Mouse (Mus musculus): ENCODE results near the gene Wipf2.

Wipf2 gene

DNA sequence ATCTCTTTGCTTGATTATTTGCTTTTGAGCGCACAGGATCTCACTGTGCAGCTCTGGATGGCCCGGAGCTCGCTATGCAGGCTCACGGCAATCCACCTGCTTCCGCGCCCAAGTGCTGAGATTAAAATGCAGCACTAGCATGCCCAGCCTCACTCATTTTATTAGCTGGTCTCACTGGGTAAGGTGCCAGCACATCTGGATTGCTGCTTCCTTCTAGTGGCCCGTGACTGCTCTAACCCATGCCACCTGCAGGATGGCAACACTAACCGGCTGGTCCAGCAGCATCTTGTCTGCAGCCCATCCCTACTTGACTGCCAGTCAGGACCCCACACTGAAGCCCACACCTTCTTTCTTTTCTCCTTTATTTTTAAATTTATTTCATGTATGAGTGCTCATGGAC lies 9.3 kb upstream of the Wipf2 start:
- no peak for DNase-seq (ENCODE audit: low spot score)

DNA sequence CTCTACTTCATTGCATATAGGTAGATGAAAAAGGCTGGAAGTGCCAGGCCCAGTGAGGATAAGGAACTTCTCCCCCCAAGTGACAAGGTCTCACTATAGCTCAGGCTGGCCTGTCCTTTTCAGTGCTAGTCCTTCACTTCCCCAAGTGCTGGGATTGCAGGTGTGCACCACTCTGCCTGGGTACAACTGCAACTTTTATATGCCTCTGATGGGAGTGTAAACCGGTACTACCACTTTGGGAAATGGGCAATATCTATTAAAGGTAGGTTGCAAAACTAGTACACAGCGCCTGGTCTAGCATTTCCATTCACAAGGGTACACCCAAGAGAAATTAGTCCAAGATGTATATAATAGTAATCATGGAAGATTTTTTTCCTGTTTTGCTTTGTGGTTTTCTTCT lies 8.8 kb upstream of the Wipf2 start:
- DNase-seq (ENCODE audit: low spot score): no peak

DNA sequence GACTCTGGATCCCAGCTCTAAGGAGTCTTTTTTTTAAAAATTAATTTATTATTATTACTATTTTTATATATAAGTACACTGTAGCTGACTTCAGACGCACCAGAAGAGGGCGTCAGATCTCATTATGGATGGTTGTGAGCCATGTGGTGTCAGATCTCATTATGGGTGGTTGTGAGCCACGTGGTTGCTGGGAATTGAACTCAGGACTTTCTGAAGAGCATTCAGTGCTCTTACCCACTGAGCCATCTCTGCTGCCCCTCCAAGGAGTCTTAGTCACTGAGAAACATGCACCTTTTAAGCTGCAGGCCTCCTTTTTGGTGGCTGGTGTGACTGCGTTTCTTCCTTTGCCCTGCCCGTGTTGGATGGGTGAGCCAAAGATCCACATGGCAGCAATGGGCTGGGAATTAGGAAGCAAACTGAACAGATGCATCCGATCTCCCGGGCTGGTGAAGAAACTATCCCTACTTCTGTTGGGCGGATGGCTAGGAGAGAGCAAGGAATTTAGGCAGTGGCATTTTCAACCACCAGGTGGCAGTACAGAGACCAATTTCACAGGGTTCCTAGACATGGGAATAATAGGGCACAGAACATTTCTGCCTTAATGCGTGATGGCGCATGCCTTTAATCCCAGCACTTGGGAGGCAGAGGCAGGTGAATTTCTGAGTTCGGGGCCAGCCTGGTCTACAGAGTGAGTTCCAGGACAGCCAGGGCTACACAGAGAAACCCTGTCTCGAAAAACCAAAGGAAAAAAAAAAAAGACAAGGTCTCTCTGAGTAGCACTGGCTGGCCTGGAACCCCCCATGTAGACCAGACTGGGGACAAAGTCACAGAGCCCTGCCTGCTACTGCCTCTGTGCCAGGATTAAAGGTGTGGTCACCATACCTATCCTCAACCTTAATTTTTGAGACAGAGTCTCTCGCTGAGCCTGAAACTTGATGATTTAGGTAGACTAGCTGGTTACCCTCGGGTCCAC lies 4.4 kb upstream of the Wipf2 start:
- DNase-seq (ENCODE audit: low spot score): peak; percentile 94

DNA sequence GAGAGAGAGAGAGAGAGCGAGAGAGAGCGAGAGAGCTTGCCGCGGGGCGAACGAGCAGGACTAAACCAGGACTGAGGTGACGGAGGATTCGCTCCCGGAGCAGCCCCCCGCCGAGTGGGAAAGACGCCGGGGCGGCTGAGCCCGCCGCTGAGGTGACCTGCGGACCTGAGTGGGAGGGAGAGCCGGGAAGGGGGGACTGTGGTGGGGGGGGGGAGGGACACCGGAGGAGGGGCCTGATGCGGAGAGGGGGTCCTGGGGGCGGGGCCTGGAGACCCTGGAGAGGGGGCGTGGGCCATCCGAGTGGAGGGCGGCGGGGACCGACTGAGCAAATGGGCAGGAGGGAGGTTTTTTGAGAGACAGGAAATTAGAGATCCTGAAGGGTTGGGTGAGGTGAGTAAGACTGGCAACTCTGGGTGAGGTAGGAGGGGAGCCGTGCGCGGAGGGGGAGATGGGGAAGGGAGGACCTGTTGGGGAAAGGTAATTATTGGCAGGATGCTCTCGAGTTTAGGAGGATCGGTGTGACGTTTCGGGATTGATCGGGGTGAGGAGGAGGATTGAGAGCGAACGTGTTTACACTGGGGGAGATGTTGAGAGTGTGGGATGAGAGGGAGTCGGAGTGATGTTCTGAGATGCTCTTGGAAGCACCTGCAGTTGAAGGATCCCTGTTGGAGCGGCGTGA lies 452 bp downstream of the Wipf2 start:
- peak; percentile 83 for DNase-seq (ENCODE audit: low spot score)

DNA sequence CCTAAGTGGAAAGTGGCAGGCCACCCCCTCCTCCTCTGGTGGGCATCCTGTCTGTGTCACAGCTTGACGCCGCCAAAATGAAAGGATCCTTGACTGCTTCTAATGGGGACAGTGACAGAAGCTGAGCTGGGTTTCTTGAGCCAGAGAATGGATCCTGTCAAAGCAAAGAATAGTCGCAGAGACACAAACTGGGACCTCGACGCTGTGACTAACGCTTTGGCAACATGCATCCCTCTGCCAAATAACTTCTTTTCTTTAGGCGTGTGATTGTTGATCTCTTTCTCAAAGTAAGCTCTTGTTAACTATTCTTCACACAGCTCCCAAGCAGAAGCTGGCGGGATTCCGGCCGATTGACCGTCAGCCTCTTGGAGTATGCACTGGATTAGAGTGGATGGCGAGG lies 3.9 kb downstream of the Wipf2 start:
- no peak for DNase-seq (ENCODE audit: low spot score)

DNA sequence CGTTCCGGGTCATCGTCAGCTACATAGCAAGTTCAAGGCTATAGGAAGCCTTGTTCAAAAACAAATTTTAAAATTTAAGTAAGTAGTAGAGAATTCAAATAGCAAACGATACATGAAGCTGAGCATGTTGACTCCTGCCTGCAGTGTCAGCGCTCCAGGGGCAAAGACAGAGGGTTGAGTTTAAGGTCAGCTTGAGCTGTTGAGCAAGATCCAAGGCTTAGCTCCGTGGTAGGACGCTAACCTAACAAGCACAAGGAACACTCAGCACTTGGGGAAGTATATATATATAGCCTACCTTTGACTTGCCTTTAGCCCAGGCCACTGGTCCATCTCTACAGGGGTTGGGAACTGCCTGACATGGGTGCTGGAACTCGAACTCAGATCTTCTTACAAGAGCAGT lies 6.5 kb downstream of the Wipf2 start:
- no peak for DNase-seq (ENCODE audit: low spot score)

DNA sequence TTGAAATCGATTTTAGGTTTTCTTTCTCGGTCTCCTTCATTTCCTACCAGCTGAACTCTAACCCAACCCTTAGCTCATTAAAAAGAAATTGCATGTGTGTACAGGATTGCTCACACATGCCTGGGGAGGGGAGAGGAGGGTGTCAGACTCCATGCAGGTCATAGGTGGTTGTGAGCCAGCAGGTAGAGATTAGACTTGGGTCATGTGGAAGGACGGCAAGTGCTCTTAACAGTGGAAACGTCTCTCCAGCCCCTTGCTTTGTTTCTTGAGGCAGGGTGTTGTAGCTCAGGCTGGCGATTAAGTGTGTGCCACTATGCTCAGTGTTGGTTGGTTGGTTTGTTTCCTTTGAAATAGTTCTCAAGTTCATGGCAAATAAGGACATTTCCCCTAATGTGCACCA lies 7.4 kb downstream of the Wipf2 start:
- no peak for DNase-seq (ENCODE audit: low spot score)

DNA sequence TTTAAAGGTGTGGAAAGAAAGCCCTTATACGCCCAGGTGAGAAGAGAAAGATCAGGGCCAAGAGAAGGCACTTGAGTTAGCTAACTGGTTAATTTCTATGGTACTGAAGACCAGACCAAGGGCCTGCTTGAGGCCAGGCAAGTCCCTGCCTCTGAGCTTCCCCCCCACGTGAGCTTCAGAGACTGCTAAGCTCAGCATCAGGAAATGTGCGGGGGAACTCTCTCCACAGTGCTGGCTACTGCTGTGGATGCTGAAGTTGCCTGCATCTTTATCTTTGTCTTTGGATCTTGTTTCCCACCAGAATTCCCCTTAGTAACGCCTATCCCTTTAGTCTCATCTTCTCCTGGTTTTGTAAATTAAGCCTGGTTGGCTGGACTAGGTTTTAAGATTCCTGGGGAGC lies 8.0 kb downstream of the Wipf2 start:
- DNase-seq (ENCODE audit: low spot score): no peak

DNA sequence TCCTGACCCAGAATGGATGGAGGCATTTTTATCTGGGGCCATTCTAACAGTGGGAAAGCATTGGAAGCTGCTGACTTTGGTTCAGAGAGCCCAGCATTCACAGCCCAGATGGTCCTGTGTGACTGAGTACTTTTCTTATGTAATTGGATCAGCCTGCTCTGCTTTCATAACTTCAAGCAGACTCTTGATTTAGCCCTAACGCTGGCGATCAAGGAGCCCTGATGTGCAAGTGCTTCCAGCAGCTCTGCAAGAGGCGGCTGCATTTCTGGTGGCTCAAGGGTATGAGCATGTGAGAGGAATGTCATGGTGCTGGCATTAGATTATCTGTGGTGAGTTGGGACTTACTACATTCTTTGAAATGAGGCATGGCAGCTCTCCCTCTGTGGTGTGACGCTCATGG lies 8.6 kb downstream of the Wipf2 start:
- DNase-seq (ENCODE audit: low spot score): no peak

DNA sequence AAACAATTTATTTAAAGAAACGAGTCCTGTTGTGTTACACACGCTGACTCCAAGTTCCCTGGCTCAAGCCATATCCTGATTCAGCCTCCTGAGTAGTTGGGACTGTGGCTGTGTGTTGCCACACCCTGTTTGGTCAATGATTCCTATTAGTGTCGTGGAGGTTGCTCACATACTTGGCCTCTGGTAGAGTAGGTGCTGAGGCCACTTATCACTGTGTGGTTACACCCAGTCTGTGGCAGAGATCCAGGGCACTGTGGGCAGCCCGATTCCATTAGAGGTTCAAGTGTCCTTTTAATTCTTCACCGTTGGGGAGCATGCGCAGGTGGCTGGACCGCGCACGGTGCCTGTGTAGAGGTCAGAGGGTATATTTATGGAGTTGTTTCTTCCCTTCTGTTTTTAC lies 10.5 kb downstream of the Wipf2 start:
- DNase-seq (ENCODE audit: low spot score): no peak

DNA sequence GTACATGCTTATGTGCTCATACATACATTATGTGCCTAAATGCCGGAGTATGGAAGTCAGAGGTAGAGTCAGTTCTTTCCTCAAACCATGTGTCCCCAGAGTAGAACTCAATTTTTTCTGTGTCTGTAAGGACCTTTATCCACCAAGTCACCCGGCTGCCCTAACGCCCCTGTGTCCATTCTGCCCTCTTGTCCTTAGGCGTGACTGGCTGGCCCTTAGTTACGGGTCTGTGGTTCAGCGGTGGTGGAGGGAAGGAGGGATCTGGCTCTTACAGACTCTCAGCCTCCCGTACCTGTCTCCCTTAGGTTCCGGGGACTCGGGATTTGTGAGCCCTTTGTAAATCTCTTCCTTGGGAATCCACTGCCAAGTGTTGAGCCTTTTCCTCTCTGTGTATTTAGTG lies 13.6 kb downstream of the Wipf2 start:
- no peak for DNase-seq (ENCODE audit: low spot score)

DNA sequence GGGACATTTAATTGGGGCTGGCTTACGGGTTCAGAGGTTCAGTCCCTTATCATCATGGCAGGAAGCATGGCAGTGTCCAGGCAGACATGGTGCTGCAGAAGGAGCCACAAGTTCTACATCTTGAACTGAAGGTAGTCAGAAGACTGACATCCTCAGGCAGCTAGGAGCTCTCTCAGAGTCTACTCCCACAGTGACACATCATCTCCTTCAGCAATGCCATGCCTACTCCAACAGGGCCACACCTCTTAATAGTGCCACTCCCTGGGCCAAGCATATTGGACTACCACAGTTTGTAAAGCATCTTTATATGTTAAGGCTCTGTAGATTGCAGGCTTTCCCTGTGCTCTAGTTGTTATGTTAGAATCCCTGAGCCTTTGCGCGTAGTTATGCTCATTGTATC lies 24.3 kb downstream of the Wipf2 start:
- DNase-seq (ENCODE audit: low spot score): no peak

DNA sequence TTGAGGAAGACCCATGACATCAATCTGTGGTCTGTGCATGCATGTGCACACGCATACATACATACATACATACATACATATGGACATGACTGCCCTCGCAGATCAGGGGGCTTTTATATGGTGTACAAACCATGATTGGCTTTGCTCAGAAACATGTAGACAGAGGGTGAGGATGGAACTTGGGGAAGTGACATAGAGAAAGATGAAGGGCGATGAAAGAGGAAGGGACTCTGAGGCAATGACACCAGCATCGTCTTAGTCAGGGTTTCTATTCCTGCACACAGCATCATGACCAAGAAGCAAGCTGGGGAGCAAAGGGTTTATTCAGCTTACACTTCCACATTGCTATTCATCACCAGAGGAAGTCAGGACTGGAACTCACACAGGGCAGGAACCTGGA lies 25.6 kb downstream of the Wipf2 start:
- DNase-seq (ENCODE audit: low spot score): no peak

DNA sequence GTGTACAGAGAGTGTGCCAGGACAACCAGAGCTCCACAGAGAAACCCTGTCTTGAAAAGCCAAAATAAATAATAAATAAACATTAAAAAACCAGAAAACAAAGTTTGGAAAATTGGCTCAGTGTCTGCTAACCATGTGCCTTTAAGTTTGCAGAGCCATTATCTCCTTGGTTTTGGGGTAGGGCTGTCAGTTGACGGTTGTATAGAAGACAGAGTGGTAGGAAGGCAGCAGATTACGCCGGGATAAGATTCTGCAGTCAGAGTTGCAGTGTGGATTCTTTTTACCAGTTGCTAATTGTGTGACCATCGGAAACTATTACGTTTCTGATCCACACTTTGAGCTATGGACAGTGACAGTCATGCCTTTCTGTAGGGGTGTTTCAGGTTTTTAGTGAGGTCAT lies 26.5 kb downstream of the Wipf2 start:
- DNase-seq (ENCODE audit: low spot score): no peak

DNA sequence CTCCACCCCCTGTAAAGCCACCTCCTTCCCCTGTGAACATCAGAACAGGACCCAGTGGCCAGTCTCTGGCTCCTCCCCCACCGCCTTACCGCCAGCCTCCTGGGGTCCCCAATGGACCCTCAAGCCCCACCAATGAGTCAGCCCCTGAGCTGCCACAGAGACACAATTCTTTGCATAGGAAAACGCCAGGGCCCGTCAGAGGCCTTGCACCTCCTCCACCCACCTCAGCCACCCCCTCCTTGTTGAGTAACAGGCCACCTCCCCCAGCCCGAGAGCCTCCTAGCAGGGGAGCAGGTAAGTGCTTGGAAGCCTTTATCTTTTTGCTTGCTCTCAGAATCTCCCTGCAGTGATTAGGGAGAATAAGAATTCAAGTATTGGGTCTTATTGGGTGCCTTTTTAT lies 29.0 kb downstream of the Wipf2 start:
- no peak for DNase-seq (ENCODE audit: low spot score)

DNA sequence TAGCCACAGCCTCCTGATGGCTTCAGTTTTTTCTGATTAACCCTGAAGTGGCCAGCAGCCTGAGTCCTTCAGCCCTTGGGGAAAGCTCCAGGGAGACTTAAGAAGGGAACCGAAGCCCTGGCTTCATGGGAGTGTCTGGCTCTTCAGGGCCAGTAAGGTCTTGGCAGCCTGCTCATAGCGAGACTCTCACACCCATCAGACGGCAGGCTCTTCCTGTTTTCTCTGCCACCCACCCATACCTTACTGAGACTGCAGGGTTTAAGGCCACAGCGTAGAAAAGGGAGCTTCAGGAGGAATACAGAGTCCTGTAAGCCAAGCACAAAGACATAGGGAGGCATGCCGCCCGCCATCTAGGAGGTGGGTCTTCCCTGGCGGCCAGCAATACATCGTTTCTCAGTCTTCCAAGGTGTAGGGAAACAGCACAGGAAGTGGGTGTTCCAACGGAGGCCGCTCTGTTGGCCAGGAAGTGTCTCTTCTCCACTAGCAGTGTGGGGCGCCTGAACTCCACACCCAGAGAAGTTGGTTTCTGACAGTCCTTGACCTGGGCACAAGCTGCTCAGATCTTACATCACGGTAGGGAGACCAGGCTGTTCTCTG lies 37.2 kb downstream of the Wipf2 start:
- DNase-seq (ENCODE audit: low spot score): no peak

DNA sequence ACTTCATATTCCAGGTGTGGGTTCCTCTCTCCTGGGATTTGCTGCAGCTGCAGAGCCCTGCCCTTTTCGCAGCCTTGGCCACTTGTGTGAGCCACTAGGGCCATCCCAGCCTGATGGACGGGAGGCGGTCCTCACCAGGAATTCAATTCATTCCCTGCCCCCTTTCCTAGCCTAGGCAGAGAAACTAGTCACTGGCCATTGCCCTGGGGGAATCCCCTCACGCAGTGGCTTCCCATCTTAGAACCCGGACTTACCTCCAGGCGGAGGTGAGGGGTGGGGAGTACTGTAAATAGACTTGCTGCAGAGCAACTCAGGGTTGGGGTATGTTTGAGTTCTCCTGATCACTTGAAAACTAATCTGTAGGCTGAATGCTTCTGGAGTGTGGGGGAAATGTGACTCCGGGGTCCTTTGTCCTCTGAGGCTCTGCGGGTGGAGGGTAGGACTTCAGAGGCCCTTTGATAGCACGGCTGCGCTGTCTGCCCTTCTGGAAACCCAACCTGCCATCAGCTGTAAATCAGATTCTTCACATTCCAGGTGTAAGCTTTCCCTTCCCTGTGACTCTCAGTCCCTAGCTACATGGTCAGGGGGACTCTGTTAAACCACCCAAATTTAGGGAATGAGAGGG lies 39.3 kb downstream of the Wipf2 start:
- no peak for DNase-seq (ENCODE audit: low spot score)

DNA sequence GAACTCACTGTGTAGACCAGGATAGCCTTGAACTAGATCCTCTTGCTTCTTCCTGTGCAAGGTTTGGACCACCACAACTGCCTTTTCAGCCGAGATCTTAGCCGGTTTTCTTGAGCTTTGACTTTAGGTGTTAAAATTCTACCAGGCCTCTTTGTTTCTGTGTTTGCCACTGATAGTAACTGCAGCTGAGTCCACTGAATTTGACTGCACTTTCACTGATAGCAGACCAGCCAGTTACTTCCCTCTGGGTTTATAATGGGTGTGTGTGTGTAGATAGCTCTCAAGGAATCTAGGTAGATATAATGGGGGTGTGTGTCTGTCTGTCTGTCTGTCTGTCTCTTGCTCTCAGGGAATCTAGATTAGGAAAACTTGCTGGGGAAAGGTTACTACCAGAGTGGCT lies 41.1 kb downstream of the Wipf2 start:
- no peak for DNase-seq (ENCODE audit: low spot score)

DNA sequence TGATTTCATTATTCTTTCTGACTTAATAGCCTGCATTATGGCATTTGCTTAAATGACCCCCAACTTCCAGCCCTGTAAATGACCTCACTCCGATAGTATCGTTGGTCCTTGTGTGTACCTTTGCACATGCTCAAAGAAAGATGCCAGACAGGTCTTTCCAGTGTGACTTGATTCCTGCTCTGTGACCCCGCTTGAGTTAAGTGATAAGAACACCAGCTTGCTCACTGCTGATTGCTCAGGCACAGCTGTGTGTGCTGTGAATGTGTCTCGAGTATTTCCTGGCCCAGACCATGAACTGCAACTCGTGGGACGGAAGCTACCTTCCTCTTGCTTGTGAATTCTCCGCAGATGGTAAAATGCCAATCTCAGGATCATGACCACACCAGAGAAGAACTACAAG lies 41.6 kb downstream of the Wipf2 start:
- no peak for DNase-seq (ENCODE audit: low spot score)

DNA sequence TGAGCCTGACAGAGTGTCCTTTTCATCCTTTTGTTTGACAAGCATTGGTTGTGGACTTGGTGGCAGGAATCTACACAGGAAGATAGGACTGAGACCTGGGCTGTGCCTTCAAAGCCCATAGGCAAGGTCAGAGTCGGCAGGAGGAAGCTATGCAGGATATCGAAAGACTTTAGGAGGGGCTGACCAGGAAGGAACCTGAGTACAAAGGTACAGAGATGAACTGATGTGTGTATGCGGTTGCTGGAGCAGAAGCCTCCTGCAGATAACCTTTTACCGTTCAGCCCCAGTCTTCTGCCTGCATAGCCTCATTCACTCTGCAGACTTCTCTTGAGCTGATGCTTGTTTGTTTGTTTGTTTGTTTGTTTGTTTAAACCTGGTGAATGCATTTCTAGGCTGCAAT lies 42.1 kb downstream of the Wipf2 start:
- no peak for DNase-seq (ENCODE audit: low spot score)

DNA sequence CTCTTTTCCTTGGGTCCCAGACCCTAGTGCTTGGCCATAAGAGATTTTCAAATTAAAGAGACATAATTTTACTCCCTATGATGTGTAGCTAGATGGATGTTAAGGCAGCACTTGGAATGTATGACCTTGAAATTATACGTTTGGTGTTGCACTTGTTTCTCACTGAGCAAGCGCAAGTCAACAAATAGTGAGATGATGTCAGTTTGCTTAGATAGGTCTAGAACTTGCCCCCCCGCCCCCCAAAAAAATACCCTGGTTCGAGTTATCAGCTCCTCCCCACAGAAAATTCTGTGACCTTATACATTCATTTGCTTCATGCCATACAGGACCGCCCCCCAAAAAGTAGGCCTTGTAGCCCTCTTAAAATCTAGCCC lies 43.6 kb downstream of the Wipf2 start:
- no peak for DNase-seq (ENCODE audit: low spot score)

DNA sequence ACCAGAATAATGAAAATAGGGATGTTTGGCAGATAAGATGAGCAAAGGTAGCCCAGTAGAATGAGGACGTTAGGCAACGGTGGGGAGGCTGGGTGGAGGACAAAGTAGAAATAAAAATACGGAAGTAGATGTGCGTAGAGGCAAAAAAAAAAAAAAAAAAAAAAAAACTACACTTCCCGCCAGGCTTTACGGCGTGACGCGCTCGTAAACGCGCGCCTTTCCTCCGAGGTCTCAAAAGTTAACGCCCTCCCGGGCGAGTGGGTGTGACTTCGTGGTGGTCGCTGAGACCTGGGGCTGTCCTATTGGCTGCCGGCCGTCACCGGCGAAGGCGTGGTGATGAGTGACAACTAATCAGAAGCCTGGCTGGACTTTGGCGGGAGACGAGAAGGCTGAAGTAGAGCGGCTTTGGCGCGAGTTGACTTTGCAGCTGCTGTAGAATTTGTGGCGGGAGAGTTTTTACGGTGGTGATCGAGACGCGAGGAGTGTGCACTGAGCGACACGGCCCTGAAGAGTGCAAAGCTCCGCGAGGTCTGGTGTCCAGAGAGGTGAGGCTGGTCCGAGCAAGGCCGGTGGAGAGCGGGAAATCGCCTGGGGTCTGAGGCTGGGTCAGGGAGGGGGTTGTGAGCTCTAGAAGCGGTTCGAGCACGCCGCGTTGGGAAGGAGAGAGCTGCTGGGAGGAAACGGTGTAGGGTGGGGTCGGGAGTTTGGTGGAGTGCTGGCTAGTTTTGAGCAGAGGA lies 44.2 kb downstream of the Wipf2 start, which contains the start of gene Cdc6:
TSS of gene Cdc6 (plus strand) at position 365 of the 737 bp plus-strand sequence.
- DNase-seq (ENCODE audit: low spot score): peak; percentile 95
